Mouse (Mus musculus) midbrain, embryonic 14.5 days (tissue): Measurements from ENCODE around the gene Shb. TPM values are rescaled to one million over a fixed set of nuclear protein-coding genes. Genes with fewer than 3 reads are reported as not detected.

ENCODE experiments used
- ATAC-seq: fragments of 200-750 bp; cut with Nextera tagmentation; 2 replicates; pipeline ENCODE4 v1.8.0; 2017; ENCODE audit warnings: moderate number of reproducible peaks, moderate library complexity; ENCODE audit not compliant: low FRiP score, low TSS enrichment
- DNase-seq: peaks from one replicate; pipeline ENCODE4 v3.0.0-alpha.2; 2015
- H3K27ac ChIP-seq: fragments of 300-500 bp; sonication (generic); replicated peaks from 2 replicates; pipeline ENCODE4 v1.5.1; 2014; ENCODE audit warnings: mild to moderate bottlenecking, low read depth, low read length, moderate library complexity
- H3K27me3 ChIP-seq: fragments of 300-500 bp; sonication (generic); 2 replicates; pipeline ENCODE4 v1.6.1; 2014; ENCODE audit warnings: low read length, control low read depth, mixed read lengths; ENCODE audit not compliant: control insufficient read depth, insufficient read depth
- H3K36me3 ChIP-seq: fragments of 300-500 bp; sonication (generic); 2 replicates; pipeline ENCODE4 v1.6.1; 2014; ENCODE audit warnings: low read length, control low read depth; ENCODE audit not compliant: control insufficient read depth, insufficient read depth
- H3K4me1 ChIP-seq: fragments of 300-500 bp; sonication (generic); 2 replicates; pipeline ENCODE4 v1.6.1; 2014; ENCODE audit warnings: mild to moderate bottlenecking, antibody characterized with exemption, low read length, control low read depth; ENCODE audit not compliant: control insufficient read depth, insufficient read depth
- H3K4me2 ChIP-seq: fragments of 300-500 bp; sonication (generic); 2 replicates; pipeline ENCODE4 v1.6.1; 2014; ENCODE audit warnings: mild to moderate bottlenecking, low read length, moderate library complexity
- H3K4me3 ChIP-seq: fragments of 300-500 bp; sonication (generic); replicated peaks from 2 replicates; pipeline ENCODE4 v1.5.1; 2014; ENCODE audit warnings: low read depth, low read length
- H3K9ac ChIP-seq: fragments of 300-500 bp; sonication (generic); replicated peaks from 2 replicates; pipeline ENCODE4 v1.6.1; 2014; ENCODE audit warnings: mild to moderate bottlenecking, low read length, moderate library complexity
- H3K9me3 ChIP-seq: fragments of 300-500 bp; sonication (generic); 2 replicates; pipeline ENCODE4 v1.6.1; 2016; ENCODE audit warnings: low read length, control low read depth, mixed read lengths; ENCODE audit not compliant: control insufficient read depth
- WGBS: fragments of 180-500 bp; shearing (Covaris S2); extraction: QIAGEN DNeasy Blood & Tissue Kit; methylation state at CpG from one replicate; pipeline ENCODE4 v1.1.7; 2014; 5-methylcytosine and 5-hydroxymethylcytosine counted together
- polyA plus RNA-seq: library from polyadenylated mRNA; unstranded; fragments of >200 nt; fragmentation: Nextera tagmentation; extraction: Ambion mirVana; gene quantifications from 2 replicates; pipeline ENCODE4 v1.2.1, GENCODE M21; 2014

Shb gene
- polyA plus RNA-seq, 1 experiment from 2014 or later: 10.2 TPM

GRCm38 (mm10) chr4:45468507-45468906, 63.8 kb downstream of the Shb start:
- H3K4me2 ChIP-seq: no peak overlapping the region
- no peak for DNase-seq
- H3K9ac ChIP-seq: no peak overlapping the region
- no peaks in the 10 kb centered on the region for H3K27me3 ChIP-seq
- H3K4me3 ChIP-seq: no peak overlapping the region
- H3K27ac ChIP-seq: no peak overlapping the region
- no peaks in the 10 kb centered on the region; the same call in 1 of the 2 replicates for H3K9me3 ChIP-seq
- no peaks in the 10 kb centered on the region for H3K36me3 ChIP-seq
- peaks cover 17% of the 10 kb centered on the region for H3K4me1 ChIP-seq
- ATAC-seq: no peak
- WGBS: 89% methylated on average over 6 of the region's 6 CpGs

GRCm38 (mm10) chr4:45467115-45467912, 65.0 kb downstream of the Shb start:
- Histone ChIP-seq H3K4me2 (no peak overlapping the region), H3K4me3 (no peak overlapping the region), H3K27me3 (no peaks in the 10 kb centered on the region), H3K9ac (no peak overlapping the region), H3K9me3 (no peaks in the 10 kb centered on the region; the same call in 1 of the 2 replicates), H3K27ac (no peak overlapping the region), H3K36me3 (no peaks in the 10 kb centered on the region), H3K4me1 (peaks cover 5% of the 10 kb centered on the region; the same call in 1 of the 2 replicates)
- DNase-seq: no peak
- ATAC-seq: no peak
- 75% methylated on average over 12 of the region's 12 CpGs for WGBS

DNA sequence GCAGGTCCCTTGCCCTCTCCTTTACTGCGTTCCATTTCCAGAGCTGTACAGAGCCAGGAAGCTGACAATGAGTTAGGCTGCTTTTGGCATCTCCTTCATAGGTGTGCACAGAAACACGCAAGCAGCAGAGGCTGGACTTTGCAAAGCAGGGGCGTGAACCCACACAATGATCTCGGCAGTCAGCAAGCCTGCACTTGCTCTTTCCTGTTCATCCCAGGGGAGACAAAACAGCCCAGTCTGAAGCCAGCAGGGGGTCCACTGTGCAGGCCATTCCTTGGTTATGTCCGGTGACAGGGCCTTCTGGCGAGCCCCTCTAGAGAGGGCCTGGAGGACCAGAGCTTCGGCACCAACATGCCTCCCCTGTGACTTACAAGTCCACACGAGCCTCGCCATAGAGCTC, 67.3 kb downstream of the Shb start:
- 81% methylated on average over 9 of the region's 9 CpGs for WGBS
- H3K9ac ChIP-seq: no peak overlapping the region
- no peak for ATAC-seq

GRCm38 (mm10) chr4:45464528-45464927, 67.7 kb downstream of the Shb start:
- H3K36me3 ChIP-seq: no peaks in the 10 kb centered on the region
- H3K4me2 ChIP-seq: no peak overlapping the region
- no peak overlapping the region for H3K4me3 ChIP-seq
- DNase-seq (no peak), ATAC-seq (no peak)
- H3K27me3 ChIP-seq: no peaks in the 10 kb centered on the region
- 0 out of 2 replicates have a peak, but pooled peaks cover 10% of the 10 kb centered on the region for H3K4me1 ChIP-seq
- H3K9ac ChIP-seq: no peak overlapping the region
- WGBS: 78% methylated on average over 12 of the region's 12 CpGs
- H3K27ac ChIP-seq: no peak overlapping the region
- no peaks in the 10 kb centered on the region for H3K9me3 ChIP-seq

More for the DNA sequence above, 67.3 kb downstream of the Shb start:
- Histone ChIP-seq H3K4me2 (no peak overlapping the region), H3K36me3 (no peaks in the 10 kb centered on the region), H3K4me3 (no peak overlapping the region), H3K27me3 (no peaks in the 10 kb centered on the region), H3K27ac (no peak overlapping the region), H3K9me3 (no peaks in the 10 kb centered on the region), H3K4me1 (0 out of 2 replicates have a peak, but pooled peaks cover 10% of the 10 kb centered on the region)
- no peak for DNase-seq

DNA sequence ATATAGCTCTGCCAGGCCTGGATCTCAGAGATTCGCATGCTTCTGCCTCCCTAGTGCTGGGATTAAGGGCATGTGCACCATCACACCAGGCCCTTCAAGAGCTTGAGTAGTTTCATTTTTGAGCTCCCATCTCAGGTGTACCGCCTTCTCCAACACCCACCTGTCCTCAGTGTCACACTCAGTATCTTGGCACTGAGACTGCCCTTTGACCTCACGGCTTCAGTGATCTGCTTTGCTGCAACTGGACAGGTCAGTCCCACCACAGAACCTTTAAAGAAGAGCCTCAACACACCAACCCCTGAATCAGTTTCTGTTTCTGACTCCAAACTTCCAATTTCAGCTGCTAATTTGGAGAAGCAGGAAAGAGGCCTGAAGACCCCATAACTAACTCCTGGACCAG, 68.1 kb downstream of the Shb start:
- H3K27ac ChIP-seq: no peak overlapping the region
- H3K27me3 ChIP-seq: no peaks in the 10 kb centered on the region
- no peaks in the 10 kb centered on the region for H3K36me3 ChIP-seq
- H3K9ac ChIP-seq: no peak overlapping the region
- ATAC-seq (no peak), DNase-seq (no peak)
- H3K4me2 ChIP-seq: no peak overlapping the region
- H3K4me3 ChIP-seq: no peak overlapping the region
- no peaks in the 10 kb centered on the region for H3K9me3 ChIP-seq
- 0 out of 2 replicates have a peak, but pooled peaks cover 10% of the 10 kb centered on the region for H3K4me1 ChIP-seq
- WGBS: 94% methylated on average over 3 of the region's 3 CpGs

- Histone ChIP-seq H3K4me1 (0 out of 2 replicates have a peak, but pooled peaks cover 10% of the 10 kb centered on the region), H3K36me3 (no peaks in the 10 kb centered on the region), H3K27me3 (no peaks in the 10 kb centered on the region), H3K27ac (no peak overlapping the region), H3K9me3 (no peaks in the 10 kb centered on the region), H3K9ac (no peak overlapping the region), H3K4me3 (no peak overlapping the region), H3K4me2 (no peak overlapping the region)
- ATAC-seq (no peak), DNase-seq (no peak)
- WGBS: 89% methylated on average over 5 of the region's 5 CpGs
Observed at GRCm38 (mm10) chr4:45462628-45463027, 69.6 kb downstream of the Shb start.

- no peak for ATAC-seq
- Histone ChIP-seq H3K36me3 (no peaks in the 10 kb centered on the region), H3K9me3 (no peaks in the 10 kb centered on the region), H3K4me3 (no peak overlapping the region), H3K4me1 (0 out of 2 replicates have a peak, but pooled peaks cover 10% of the 10 kb centered on the region), H3K27me3 (no peaks in the 10 kb centered on the region), H3K9ac (no peak overlapping the region), H3K27ac (no peak overlapping the region), H3K4me2 (no peak overlapping the region)
- DNase-seq: no peak
- 15% methylated on average over 7 of the region's 7 CpGs for WGBS
Observed at GRCm38 (mm10) chr4:45461661-45462060, 70.6 kb downstream of the Shb start.

DNA sequence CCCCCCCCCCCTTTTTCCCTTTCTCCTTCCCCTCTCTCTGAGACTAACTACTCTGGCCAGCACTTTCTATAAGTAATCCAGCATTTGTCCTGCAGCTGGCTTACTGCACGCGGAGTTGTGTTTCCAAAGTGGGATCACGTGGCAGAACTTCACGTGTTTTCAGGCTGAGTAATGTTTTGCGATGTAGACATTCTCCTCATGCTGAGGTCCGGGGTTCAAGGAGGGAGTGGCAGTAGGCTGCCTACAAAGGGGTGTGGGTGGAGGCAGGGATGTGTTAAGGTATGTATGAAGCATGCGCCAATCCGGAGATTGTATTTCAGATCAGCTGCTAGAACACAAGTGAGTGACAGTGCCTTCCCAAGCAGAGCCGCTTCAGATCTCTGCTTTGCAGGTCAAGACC, 72.9 kb downstream of the Shb start:
- H3K27me3 ChIP-seq: no peaks in the 10 kb centered on the region
- H3K4me1 ChIP-seq: 0 out of 2 replicates have a peak, but pooled peaks cover 7% of the 10 kb centered on the region
- no peak overlapping the region for H3K27ac ChIP-seq
- H3K36me3 ChIP-seq: no peaks in the 10 kb centered on the region
- H3K9ac ChIP-seq: no peak overlapping the region
- ATAC-seq (no peak), DNase-seq (no peak)
- WGBS: 85% methylated on average over 9 of the region's 9 CpGs
- H3K9me3 ChIP-seq: no peaks in the 10 kb centered on the region
- no peak overlapping the region for H3K4me2 ChIP-seq
- H3K4me3 ChIP-seq: no peak overlapping the region

DNA sequence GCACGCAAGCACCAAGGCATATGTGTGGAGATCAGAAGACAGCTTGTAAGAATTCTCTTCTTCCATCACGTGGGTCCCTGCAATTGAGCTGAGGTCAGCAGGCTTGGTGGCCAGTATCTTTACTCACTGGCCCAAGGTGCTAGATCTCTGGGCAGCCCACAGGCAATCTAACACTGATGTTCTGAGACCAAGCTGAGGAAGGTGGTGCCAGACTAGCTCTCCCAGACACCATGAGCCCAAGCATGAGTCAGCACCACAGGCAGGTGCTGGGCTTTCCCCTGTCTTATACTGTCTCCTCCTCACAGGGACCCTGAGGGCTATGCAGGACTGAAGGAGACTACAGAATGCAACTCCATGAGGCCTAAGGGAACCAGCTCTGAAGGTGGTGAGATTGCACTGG, 74.7 kb downstream of the Shb start:
- Histone ChIP-seq H3K4me3 (no peak overlapping the region), H3K4me1 (peaks cover 11% of the 10 kb centered on the region; the same call in 1 of the 2 replicates), H3K27me3 (no peaks in the 10 kb centered on the region), H3K36me3 (no peaks in the 10 kb centered on the region), H3K27ac (no peak overlapping the region), H3K9ac (no peak overlapping the region), H3K9me3 (no peaks in the 10 kb centered on the region), H3K4me2 (no peak overlapping the region)
- DNase-seq: no peak
- ATAC-seq: no peak
- 89% methylated on average over 2 of the region's 2 CpGs for WGBS
